Mouse (Mus musculus) megakaryocyte, embryonic 14.5 days (primary cell): ENCODE measurements around the gene Nudt4.

ENCODE experiments used
- FLI1 ChIP-seq: IDR thresholded peaks from 2 replicates; pipeline ENCODE4 v1.6.1; 2012; ENCODE audit warnings: low read length, inconsistent platforms, mixed read lengths
- GATA1 ChIP-seq: IDR thresholded peaks from 3 replicates; pipeline ENCODE4 v1.6.1; 2012; ENCODE audit warnings: mixed read lengths, low read length, inconsistent platforms, borderline replicate concordance

GRCm38 (mm10) chr10:95591257-95591656 is 27.3 kb upstream of the Nudt4 start:
- TF ChIP-seq FLI1 (no peak), GATA1 (no peak)
